Mouse (Mus musculus) hindbrain, embryonic 16.5 days (tissue): ENCODE results near the gene Prkag2. TPM values are rescaled to one million over a fixed set of nuclear protein-coding genes. Genes with fewer than 3 reads are reported as not detected.

ENCODE experiments used
- ATAC-seq: fragments of 200-750 bp; cut with Nextera tagmentation; 2 replicates; pipeline ENCODE4 v1.8.0; 2017; ENCODE audit warnings: moderate TSS enrichment, moderate library complexity
- H3K27ac ChIP-seq: fragments of 300-500 bp; sonication (generic); 2 replicates; pipeline ENCODE4 v1.5.1; 2014; ENCODE audit warnings: low read depth, mild to moderate bottlenecking, control low read depth, low read length, moderate library complexity
- H3K27me3 ChIP-seq: fragments of 300-500 bp; sonication (generic); replicated peaks from 2 replicates; pipeline ENCODE4 v1.6.1; 2014; ENCODE audit warnings: low read length; ENCODE audit not compliant: control insufficient read depth, insufficient read depth
- H3K36me3 ChIP-seq: fragments of 300-500 bp; sonication (generic); 2 replicates; pipeline ENCODE4 v1.6.1; 2014; ENCODE audit warnings: mild to moderate bottlenecking, low read length, moderate library complexity, mixed read lengths; ENCODE audit not compliant: control insufficient read depth, insufficient read depth
- H3K4me1 ChIP-seq: fragments of 300-500 bp; sonication (generic); 2 replicates; pipeline ENCODE4 v1.6.1; 2014; ENCODE audit warnings: low read depth, low read length; ENCODE audit not compliant: control insufficient read depth, insufficient read depth
- H3K4me2 ChIP-seq: fragments of 300-500 bp; sonication (generic); 2 replicates; pipeline ENCODE4 v1.6.1; 2014; ENCODE audit warnings: mild to moderate bottlenecking, low read length, control low read depth, moderate library complexity
- H3K4me3 ChIP-seq: fragments of 300-500 bp; sonication (generic); 2 replicates; pipeline ENCODE4 v1.5.1; 2014; ENCODE audit warnings: mild to moderate bottlenecking, low read length, control low read depth, moderate library complexity
- H3K9ac ChIP-seq: fragments of 300-500 bp; sonication (generic); 2 replicates; pipeline ENCODE4 v1.6.1; 2014; ENCODE audit warnings: low read depth, mild to moderate bottlenecking, control low read depth, low read length, moderate library complexity
- H3K9me3 ChIP-seq: fragments of 300-500 bp; sonication (generic); 2 replicates; pipeline ENCODE4 v1.6.1; 2014; ENCODE audit warnings: mild to moderate bottlenecking, low read length, moderate library complexity; ENCODE audit not compliant: control insufficient read depth
- WGBS: fragments of 180-500 bp; shearing (Covaris S2); extraction: QIAGEN DNeasy Blood & Tissue Kit; methylation state at CpG from one replicate; pipeline ENCODE4 v1.1.7; 2014; 5-methylcytosine and 5-hydroxymethylcytosine counted together
- polyA plus RNA-seq: library from polyadenylated mRNA; unstranded; fragments of >200 nt; fragmentation: Nextera tagmentation; extraction: Ambion mirVana; gene quantifications from 2 replicates; pipeline ENCODE4 v1.2.1, GENCODE M21; 2015

Gene Prkag2
- polyA plus RNA-seq, 1 experiment from 2014 or later, result 111 TPM

DNA sequence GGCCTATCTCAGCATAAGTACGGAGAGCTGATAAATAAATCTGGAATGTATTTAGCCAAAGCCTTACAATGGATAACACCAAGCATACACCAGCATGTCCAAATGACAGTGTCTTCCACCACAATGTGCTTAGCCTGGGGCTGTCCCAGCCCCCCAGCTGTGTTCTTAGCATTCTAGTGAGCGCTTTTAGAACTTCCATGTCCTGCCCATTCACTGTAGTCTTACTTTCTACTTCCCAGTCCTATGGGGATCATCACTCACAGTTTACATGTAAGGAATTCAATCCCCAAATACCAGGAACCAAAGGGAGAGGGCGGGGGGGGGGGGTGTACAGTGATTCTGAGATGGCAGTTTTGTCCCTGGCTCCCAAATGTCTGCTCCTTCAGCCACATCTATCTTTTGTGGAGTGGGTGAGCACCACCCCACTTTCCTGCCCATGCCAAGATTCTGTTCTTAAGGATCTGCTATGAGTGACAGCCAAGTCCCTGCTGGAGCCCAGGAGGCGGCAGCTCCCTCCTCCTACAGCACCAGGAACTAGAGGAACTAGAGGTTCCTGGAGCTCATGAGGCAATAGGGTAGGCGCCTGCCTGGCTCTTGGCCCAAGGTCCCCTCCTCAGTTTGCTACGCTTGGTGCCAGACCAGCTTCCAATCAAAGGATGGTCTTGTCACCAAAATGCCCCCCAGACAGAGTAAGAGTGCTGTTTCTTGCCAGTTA, 11.0 kb downstream of the Prkag2 start:
- H3K9ac ChIP-seq, result no peak overlapping the region
- H3K36me3 ChIP-seq, result no peaks in the 10 kb centered on the region
- no peaks in the 10 kb centered on the region for H3K9me3 ChIP-seq
- no peak overlapping the region; the same call in 1 of the 2 replicates for H3K27ac ChIP-seq
- H3K4me3 ChIP-seq, result no peak overlapping the region
- 77% methylated on average over 6 of the region's 6 CpGs for WGBS
- H3K4me1 ChIP-seq, result no peaks in the 10 kb centered on the region; the same call in 1 of the 2 replicates
- ATAC-seq, result no peak; the same call in 1 of the 2 replicates
- no peaks in the 10 kb centered on the region for H3K27me3 ChIP-seq
- no peak overlapping the region for H3K4me2 ChIP-seq

DNA sequence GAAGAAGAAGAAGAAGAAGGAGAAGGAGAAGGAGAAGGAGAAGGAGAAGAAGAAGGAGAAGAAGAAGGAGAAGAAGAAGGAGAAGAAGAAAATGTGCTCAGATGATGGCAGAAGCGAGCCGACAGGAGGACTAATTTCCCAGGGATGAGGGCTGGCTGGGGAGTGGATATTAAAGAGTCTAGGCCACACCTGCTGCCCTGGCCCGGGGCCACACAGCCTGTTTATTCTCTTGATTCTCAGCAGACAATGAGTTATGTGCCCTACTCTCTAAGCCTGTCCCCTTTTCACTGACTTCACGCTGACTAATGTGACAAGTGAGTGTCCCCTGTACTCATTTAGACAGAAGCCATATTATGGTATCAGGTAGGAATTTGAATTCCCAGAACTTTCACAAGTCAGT, 11.8 kb downstream of the Prkag2 start:
- no peak overlapping the region for H3K9ac ChIP-seq
- H3K4me2 ChIP-seq, result no peak overlapping the region
- WGBS, result 54% methylated on average over 4 of the region's 4 CpGs
- H3K4me1 ChIP-seq, result no peaks in the 10 kb centered on the region; the same call in 1 of the 2 replicates
- no peaks in the 10 kb centered on the region for H3K27me3 ChIP-seq
- ATAC-seq, result no peak
- H3K9me3 ChIP-seq, result no peaks in the 10 kb centered on the region
- H3K27ac ChIP-seq, result no peak overlapping the region
- no peak overlapping the region for H3K4me3 ChIP-seq
- no peaks in the 10 kb centered on the region for H3K36me3 ChIP-seq

DNA sequence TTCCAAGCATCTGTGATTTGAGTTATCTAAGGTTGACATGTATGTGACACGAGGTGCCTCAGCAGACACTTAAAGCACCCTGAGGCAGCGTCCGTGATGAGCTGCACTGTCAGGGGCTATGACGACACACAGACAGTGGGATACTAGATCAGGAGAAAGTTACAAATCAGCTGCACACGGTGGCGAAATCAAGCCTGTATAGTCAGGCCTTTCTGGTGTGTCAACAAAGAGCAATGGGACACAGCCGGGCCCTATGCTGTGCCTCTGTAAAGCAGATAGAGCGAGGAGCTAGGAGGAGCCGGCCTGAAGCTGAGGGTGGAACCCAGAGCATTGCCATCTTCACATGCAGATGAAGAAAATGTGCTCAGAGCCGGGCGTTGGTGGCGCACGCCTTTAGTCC, 12.3 kb downstream of the Prkag2 start:
- no peaks in the 10 kb centered on the region; the same call in 1 of the 2 replicates for H3K4me1 ChIP-seq
- H3K9me3 ChIP-seq, result no peaks in the 10 kb centered on the region
- H3K27me3 ChIP-seq, result no peaks in the 10 kb centered on the region
- H3K27ac ChIP-seq, result no peak overlapping the region
- ATAC-seq, result no peak
- no peak overlapping the region for H3K9ac ChIP-seq
- 81% methylated on average over 13 of the region's 13 CpGs for WGBS
- no peaks in the 10 kb centered on the region for H3K36me3 ChIP-seq
- H3K4me2 ChIP-seq, result no peak overlapping the region
- H3K4me3 ChIP-seq, result no peak overlapping the region

DNA sequence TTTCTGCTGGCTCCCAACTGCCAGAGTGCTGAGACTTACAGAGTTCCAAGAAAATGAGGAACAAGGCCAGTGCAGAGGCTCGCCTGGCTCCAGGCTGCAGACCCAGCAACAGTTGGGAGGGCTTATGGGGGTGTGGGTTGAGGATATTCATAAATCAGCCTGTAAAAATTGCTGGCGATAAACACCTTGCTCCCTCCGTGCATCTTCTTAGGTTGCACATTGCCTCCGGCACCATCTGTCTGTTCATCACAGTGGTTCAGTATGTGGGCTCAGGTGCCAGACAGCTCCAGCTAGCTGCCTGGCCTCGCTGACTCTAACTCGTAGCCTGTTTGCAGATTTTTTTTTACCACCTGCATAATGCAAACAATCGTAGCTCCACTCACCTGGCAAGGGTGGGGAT, 13.4 kb downstream of the Prkag2 start:
- Histone ChIP-seq H3K4me1 (no peaks in the 10 kb centered on the region; the same call in 1 of the 2 replicates), H3K9ac (no peak overlapping the region), H3K4me2 (no peak overlapping the region), H3K9me3 (no peaks in the 10 kb centered on the region), H3K36me3 (no peaks in the 10 kb centered on the region), H3K4me3 (no peak overlapping the region), H3K27me3 (no peaks in the 10 kb centered on the region), H3K27ac (peak overlapping the region; percentile 9; the same call in 1 of the 2 replicates)
- WGBS, result 64% methylated on average over 7 of the region's 7 CpGs
- peak; percentile 28; the same call in 1 of the 2 replicates for ATAC-seq

DNA sequence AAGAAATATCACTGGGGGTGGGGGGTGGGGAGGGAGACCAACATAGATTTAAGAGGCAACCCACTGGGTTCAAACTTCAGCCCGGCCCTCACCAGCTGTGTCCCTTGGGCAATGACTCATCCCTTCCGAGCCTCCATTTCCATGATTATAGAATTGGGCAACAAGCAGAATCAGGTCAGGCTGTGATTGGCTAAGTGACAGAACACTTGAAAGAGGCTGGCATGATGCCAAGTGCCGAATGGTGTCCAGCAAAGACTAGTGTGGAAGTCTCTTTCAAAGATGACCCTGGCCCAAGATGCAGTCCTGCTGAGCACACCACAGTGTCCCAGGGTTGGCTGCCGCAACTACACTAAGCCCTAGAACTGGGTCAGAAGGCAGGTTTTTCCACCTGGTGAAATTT, 14.2 kb downstream of the Prkag2 start:
- Histone ChIP-seq H3K4me1 (no peaks in the 10 kb centered on the region; the same call in 1 of the 2 replicates), H3K4me3 (no peak overlapping the region), H3K9me3 (no peaks in the 10 kb centered on the region), H3K4me2 (0 out of 2 replicates have a peak overlapping the region, but pooled peaks have one; percentile 3), H3K27ac (peak overlapping the region; percentile 9; the same call in 1 of the 2 replicates), H3K36me3 (no peaks in the 10 kb centered on the region), H3K9ac (no peak overlapping the region), H3K27me3 (no peaks in the 10 kb centered on the region)
- peak; percentile 63 for ATAC-seq
- WGBS, result 40% methylated on average over 4 of the region's 4 CpGs

DNA sequence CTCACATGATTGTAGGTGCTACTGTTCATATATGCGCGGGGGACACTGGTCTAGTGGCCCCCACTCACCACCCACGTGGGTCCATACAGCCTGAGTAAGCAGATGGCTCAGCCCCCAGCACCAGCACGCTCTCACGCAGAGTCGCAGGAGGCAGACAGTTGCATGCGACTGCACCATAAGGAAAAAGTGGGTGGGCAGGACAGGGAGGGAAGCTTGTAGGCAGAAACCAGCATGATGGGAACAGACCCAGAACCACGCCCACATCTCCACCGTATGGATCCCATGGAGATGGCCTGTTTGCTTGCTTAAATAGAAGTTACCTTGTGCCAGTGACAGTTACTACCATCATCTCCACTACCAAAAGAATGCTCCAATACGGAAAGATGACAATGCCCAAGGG, 15.3 kb downstream of the Prkag2 start:
- ATAC-seq, result peak; percentile 40; the same call in 1 of the 2 replicates
- no peak overlapping the region for H3K4me3 ChIP-seq
- no peak overlapping the region for H3K9ac ChIP-seq
- H3K4me1 ChIP-seq, result no peaks in the 10 kb centered on the region; the same call in 1 of the 2 replicates
- no peak overlapping the region for H3K4me2 ChIP-seq
- no peaks in the 10 kb centered on the region for H3K36me3 ChIP-seq
- H3K27ac ChIP-seq, result no peak overlapping the region
- WGBS, result 81% methylated on average over 10 of the region's 10 CpGs
- no peaks in the 10 kb centered on the region for H3K9me3 ChIP-seq
- no peaks in the 10 kb centered on the region for H3K27me3 ChIP-seq

DNA sequence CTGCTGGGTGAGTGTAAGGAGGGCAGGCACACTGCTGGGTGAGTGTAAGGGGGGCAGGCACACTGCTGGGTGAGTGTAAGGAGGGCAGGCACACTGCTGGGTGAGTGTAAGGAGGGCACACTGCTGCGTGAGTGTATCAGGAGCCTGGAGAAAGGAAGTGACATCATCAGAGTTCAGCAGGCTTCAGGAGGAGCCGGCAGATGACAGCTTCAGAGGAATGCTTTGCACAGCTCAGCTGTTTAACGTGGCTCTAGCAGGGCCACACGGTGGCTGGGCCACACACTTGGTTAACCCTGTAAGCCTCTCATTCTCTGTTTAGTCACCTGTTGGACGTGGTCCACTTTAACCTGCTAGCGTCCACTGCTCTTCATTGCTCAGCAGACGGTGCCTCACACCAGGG, 16.6 kb downstream of the Prkag2 start:
- Histone ChIP-seq H3K27ac (no peak overlapping the region), H3K36me3 (no peaks in the 10 kb centered on the region), H3K4me1 (peaks cover 2% of the 10 kb centered on the region; the same call in 1 of the 2 replicates), H3K4me3 (no peak overlapping the region), H3K9me3 (no peaks in the 10 kb centered on the region), H3K27me3 (no peaks in the 10 kb centered on the region), H3K4me2 (no peak overlapping the region), H3K9ac (no peak overlapping the region)
- no peak for ATAC-seq
- 51% methylated on average over 7 of the region's 7 CpGs for WGBS

DNA sequence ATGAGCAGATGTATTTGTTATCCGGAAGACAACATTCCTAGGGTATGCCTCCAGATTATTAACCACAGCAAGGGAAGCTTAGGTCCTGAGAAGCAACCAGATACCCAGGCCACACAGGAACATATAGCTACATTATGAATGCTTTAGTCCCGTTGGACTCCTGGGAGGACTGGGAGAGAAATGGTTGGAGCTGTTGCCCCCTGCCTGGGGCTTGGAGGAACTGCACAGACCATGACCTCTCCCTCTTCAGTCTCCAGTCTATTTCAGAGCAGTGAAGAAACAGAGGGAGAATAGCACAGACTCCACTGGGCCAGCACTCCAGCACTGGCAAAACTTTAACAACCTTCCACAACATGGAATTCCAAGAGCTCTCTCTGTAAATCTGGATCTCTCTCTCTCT, 17.9 kb downstream of the Prkag2 start:
- Histone ChIP-seq H3K9me3 (no peaks in the 10 kb centered on the region), H3K4me1 (peaks cover 8% of the 10 kb centered on the region; the same call in 1 of the 2 replicates), H3K27me3 (no peaks in the 10 kb centered on the region), H3K4me3 (no peak overlapping the region), H3K9ac (no peak overlapping the region), H3K4me2 (no peak overlapping the region), H3K27ac (no peak overlapping the region), H3K36me3 (no peaks in the 10 kb centered on the region)
- ATAC-seq, result no peak
- WGBS, result 48% methylated on average over 2 of the region's 2 CpGs

DNA sequence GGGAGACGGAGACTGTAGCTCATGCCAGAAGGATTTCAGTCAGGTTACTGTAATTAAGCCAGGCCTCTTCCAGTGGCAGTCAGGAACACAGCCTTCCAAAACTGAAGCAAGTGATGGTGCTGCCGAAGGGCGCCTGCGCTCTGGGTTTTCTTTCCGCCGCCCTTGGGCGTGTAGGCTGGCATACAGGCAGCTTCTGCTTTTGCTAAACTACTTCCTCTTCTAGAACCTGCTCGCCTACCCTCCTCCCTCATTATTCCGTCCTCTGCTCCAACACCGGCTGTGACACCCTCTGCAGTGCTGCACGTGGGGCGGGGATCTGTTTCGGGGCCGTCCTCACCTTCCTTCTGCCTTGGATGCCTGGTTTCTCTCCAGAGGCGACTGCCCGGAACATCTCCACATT, 18.9 kb downstream of the Prkag2 start:
- 80% methylated on average over 16 of the region's 16 CpGs for WGBS
- peaks cover 8% of the 10 kb centered on the region; the same call in 1 of the 2 replicates for H3K4me1 ChIP-seq
- no peaks in the 10 kb centered on the region for H3K9me3 ChIP-seq
- no peak for ATAC-seq
- H3K27ac ChIP-seq, result no peak overlapping the region
- no peak overlapping the region for H3K9ac ChIP-seq
- no peak overlapping the region for H3K4me3 ChIP-seq
- no peak overlapping the region for H3K4me2 ChIP-seq
- H3K27me3 ChIP-seq, result no peaks in the 10 kb centered on the region
- no peaks in the 10 kb centered on the region for H3K36me3 ChIP-seq
